Mouse (Mus musculus) olfactory bulb, adult 2 months (tissue): ENCODE data around the gene Ripor3.

Experiments used
- CTCF ChIP-seq: fragments of 200-500 bp; IDR thresholded peaks from 2 replicates; pipeline ENCODE4 v1.5.1; 2012; ENCODE audit warnings: low read depth, mild to moderate bottlenecking, low read length, moderate library complexity; ENCODE audit not compliant: insufficient read depth
- POLR2A ChIP-seq: fragments of 200-500 bp; IDR thresholded peaks from 2 replicates; pipeline ENCODE4 v1.6.1; 2012; ENCODE audit warnings: mild to moderate bottlenecking, low read depth, low read length, moderate library complexity; ENCODE audit not compliant: insufficient read depth

DNA sequence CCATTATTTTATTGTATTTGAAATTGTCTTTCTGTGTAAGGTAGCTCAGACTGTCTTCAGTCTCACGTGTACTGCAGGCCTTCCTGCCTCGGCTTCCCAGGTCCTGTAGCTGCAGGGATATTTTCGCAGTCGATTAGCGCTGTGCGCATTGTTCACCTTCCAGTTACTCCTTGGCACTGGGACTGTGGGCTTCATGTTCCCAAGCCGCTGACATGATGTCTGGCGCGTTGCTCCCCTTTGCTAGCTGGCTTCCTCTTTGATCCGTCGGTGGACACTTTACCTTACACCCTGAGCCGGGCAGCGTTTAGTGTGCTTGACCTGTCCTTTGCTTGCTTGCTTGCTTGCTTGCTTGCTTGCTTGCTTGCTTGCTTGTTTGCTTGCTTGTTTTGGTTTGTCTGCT is 61.9 kb downstream of the Ripor3 start:
- TF ChIP-seq POLR2A, result no peak
- no peak for TF ChIP-seq CTCF
